ENCODE assay signal across 22 mouse cellular contexts in the genomic region with DNA sequence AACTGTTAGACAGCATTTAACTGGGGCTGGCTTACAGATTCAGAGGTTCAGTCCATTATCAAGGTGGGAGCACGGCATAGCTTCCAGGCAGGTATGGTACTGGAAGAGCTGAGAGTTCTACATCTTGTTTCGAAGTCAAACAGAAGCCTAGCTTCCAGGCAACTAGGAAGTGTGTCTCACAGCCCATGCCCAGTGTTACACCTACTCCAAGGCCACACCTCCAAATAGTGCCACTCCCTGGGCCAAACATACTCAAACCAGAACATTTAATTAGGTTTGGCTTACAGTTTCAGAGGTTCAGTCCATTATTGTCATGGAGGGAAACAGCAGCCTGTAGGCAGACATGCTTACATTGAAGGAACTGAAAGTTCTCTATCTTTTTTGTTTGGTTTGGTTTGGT. TPM values are rescaled to one million over a fixed set of nuclear protein-coding genes. Genes with fewer than 3 reads are reported as not detected.
DNase-seq lines count a peak whose midpoint lies in the region; ATAC-seq and TF ChIP-seq lines count a peak whose summit lies in the region.
"Had no signal": no experiment of that assay in that cellular context is flagged by ENCODE, and none has a peak within 500 bp of the region (broad histone marks: within the 10 kb centered on the region; RNA-seq: fewer than 3 reads in every experiment).

No protein-coding gene starts in this region.

- H3K9me3 ChIP-seq in lung, postnatal 0 days (ENCODE audit: low read length): no peaks in the 10 kb centered on the region
- H3K9me3 ChIP-seq: embryonic facial prominence, embryonic 10.5 days; forebrain, embryonic 13.5 days; heart, embryonic 10.5 days had no signal

- H3ac ChIP-seq in myocyte (ENCODE audit: control insufficient read depth, insufficient read length): no peak overlapping the region

- WGBS in liver, adult 2 months: 49% methylated on average over 2 of the region's 2 CpGs
- 62% methylated on average over 2 of the region's 2 CpGs for WGBS in lung, postnatal 0 days

- peaks cover 24% of the 10 kb centered on the region for H3K4me1 ChIP-seq in liver, adult 2 months (ENCODE audit: control insufficient read depth, insufficient read depth, low read length)
- H3K4me1 ChIP-seq in lung, postnatal 0 days (ENCODE audit: insufficient read depth, low read depth, low read length): peaks cover 14% of the 10 kb centered on the region

- no peak for TF ChIP-seq POLR2A in liver, adult 2 months (IDR thresholded peaks at IDR 0.05; ENCODE audit: extremely low read depth, insufficient read depth, low read length)
- TF ChIP-seq POLR2A in myocyte (IDR thresholded peaks at IDR 0.05; ENCODE audit: insufficient read length, low read depth): no peak

- H3K27me3 ChIP-seq in liver, adult 2 months (ENCODE audit: control insufficient read depth, insufficient read depth, low read length): no peaks in the 10 kb centered on the region
- H3K27me3 ChIP-seq in lung, postnatal 0 days (replicated peaks; ENCODE audit: insufficient read depth, low read length): no peaks in the 10 kb centered on the region
- H3K27me3 ChIP-seq in myocyte (ENCODE audit: control insufficient read depth, insufficient read depth, insufficient read length): no peaks in the 10 kb centered on the region

- no peak for ATAC-seq in lung, postnatal 0 days
- ATAC-seq: forebrain, embryonic 13.5 days had no signal

- H3K79me2 ChIP-seq in liver, adult 2 months (ENCODE audit: control insufficient read depth, insufficient read depth, low read length): no peaks in the 10 kb centered on the region
- peaks cover 21% of the 10 kb centered on the region for H3K79me2 ChIP-seq in myocyte (ENCODE audit: control insufficient read depth, insufficient read depth)

- peaks cover 27% of the 10 kb centered on the region for H3K36me3 ChIP-seq in liver, adult 2 months (ENCODE audit: control insufficient read depth, insufficient read depth, low read length)
- peaks cover 22% of the 10 kb centered on the region for H3K36me3 ChIP-seq in lung, postnatal 0 days (ENCODE audit: insufficient read depth, low read length)
- H3K36me3 ChIP-seq in myocyte (ENCODE audit: control insufficient read depth, insufficient read depth): peaks cover 53% of the 10 kb centered on the region

- TF ChIP-seq CTCF in liver, adult 2 months (IDR thresholded peaks at IDR 0.05; ENCODE audit: low read depth, low read length): no peak
- no peak for TF ChIP-seq CTCF in lung, postnatal 0 days (IDR thresholded peaks at IDR 0.05)

- no peak overlapping the region for H3K9ac ChIP-seq in liver, adult 2 months (ENCODE audit: low read depth, low read length)
- H3K9ac ChIP-seq in lung, postnatal 0 days (replicated peaks; ENCODE audit: low read depth): no peak overlapping the region
- H3K9ac ChIP-seq: forebrain, embryonic 13.5 days; hindbrain, embryonic 14.5 days had no signal

- no peak for DNase-seq in liver, adult 2 months (ENCODE audit: extremely low read depth, low read depth, low spot score)
- no peak for DNase-seq in liver
- peak; percentile 36 for DNase-seq in lung, postnatal 0 days (ENCODE audit: low spot score)
- no peak for DNase-seq in lung, postnatal 14 days
- DNase-seq in A20 (ENCODE audit: low read depth, low spot score): peak; percentile 9
- DNase-seq: adrenal gland, postnatal 36 days; cerebellum, adult 2 months; cerebellum, postnatal 10 days; gastrocnemius, postnatal 36 days; heart, adult 18-20 months; heart, postnatal 10 days; heart, postnatal 4 days had no signal

- no peak for TF ChIP-seq EP300 in lung, postnatal 0 days (IDR thresholded peaks at IDR 0.05)

- H3K4me2 ChIP-seq in lung, postnatal 0 days (replicated peaks; ENCODE audit: low read depth, low read length): no peak overlapping the region
- H3K4me2 ChIP-seq in myocyte (ENCODE audit: low read depth): no peak overlapping the region
- H3K4me2 ChIP-seq: forebrain, embryonic 13.5 days; hindbrain, embryonic 14.5 days had no signal

- H3K4me3 ChIP-seq in liver, adult 2 months (ENCODE audit: insufficient read depth, low read depth, low read length): no peak overlapping the region
- H3K4me3 ChIP-seq in lung, postnatal 0 days (ENCODE audit: low read depth, low read length): no peak overlapping the region
- H3K4me3 ChIP-seq in myocyte: no peak overlapping the region
- H3K4me3 ChIP-seq: embryonic facial prominence, embryonic 10.5 days; forebrain, embryonic 13.5 days; heart, embryonic 10.5 days had no signal

- peak overlapping the region; percentile 34 for H3K27ac ChIP-seq in liver, adult 2 months (replicated peaks; ENCODE audit: insufficient read depth, low read depth, low read length)
- peak overlapping the region; percentile 38; the same call in 1 of the 2 replicates for H3K27ac ChIP-seq in lung, postnatal 0 days (ENCODE audit: low read length)
- H3K27ac ChIP-seq: embryonic facial prominence, embryonic 10.5 days; forebrain, embryonic 13.5 days; heart, embryonic 10.5 days; hindbrain, embryonic 14.5 days had no signal

TF ChIP-seq in myocyte, 11 proteins besides CTCF, POLR2A, EP300 and RAD21:
- TF ChIP-seq TCF12 (IDR thresholded peaks at IDR 0.05; ENCODE audit: insufficient read depth, poor library complexity, severe bottlenecking): no peak
- TF ChIP-seq E2F4 (IDR thresholded peaks at IDR 0.05; ENCODE audit: insufficient read depth): no peak
- no peak for TF ChIP-seq TCF3 (IDR thresholded peaks at IDR 0.05; ENCODE audit: insufficient read length, low read depth)
- TF ChIP-seq POLR2AphosphoS2 (IDR thresholded peaks at IDR 0.05; ENCODE audit: insufficient read length, low read depth): peak; percentile 54
- TF ChIP-seq MAX (IDR thresholded peaks at IDR 0.05; ENCODE audit: low read depth): no peak
- TF ChIP-seq USF1 (IDR thresholded peaks at IDR 0.05; ENCODE audit: low read depth): no peak
- TF ChIP-seq MYOG (IDR thresholded peaks at IDR 0.05; ENCODE audit: control insufficient read depth in 1 of 3, insufficient read depth in 1 of 3, insufficient read length in 2 of 3, low read depth in 2 of 3): no peak

RNA-seq across cellular contexts. Expression of a gene that starts 3.5 kb away (rescaled TPM):
- 2.9 and 4.4 TPM in 2 replicates for total RNA-seq in liver, adult 2 months (2014; rRNA removed)
- polyA plus RNA-seq in liver, adult 2 months (2012; rRNA removed): 4.0 and 4.7 TPM in 2 replicates
- 10.9 and 11.6 TPM in 2 replicates for polyA plus RNA-seq in lung, postnatal 0 days (2015; fragmentation: Nextera tagmentation; extraction: Ambion mirVana)
- polyA plus RNA-seq in myocyte (2012; fragmentation: generic; extraction: Trizol): 19.5 TPM

RNA-seq across cellular contexts. Expression of a gene that starts 10.5 kb away (rescaled TPM):
- 79.7 and 82.6 TPM in 2 replicates for total RNA-seq in liver, adult 2 months (2014; rRNA removed)
- polyA plus RNA-seq in liver, adult 2 months (2012; rRNA removed): 31.6 and 33.4 TPM in 2 replicates
- polyA plus RNA-seq in lung, postnatal 0 days (2015; fragmentation: Nextera tagmentation; extraction: Ambion mirVana): 364 and 369 TPM in 2 replicates
- polyA plus RNA-seq in myocyte (2012; fragmentation: generic; extraction: Trizol): 447 TPM

RNA-seq across cellular contexts. Expression of a gene that starts 50.0 kb away (rescaled TPM):
- not detected in 2 replicates for total RNA-seq in liver, adult 2 months (2014; rRNA removed)
- not detected in 2 replicates for polyA plus RNA-seq in liver, adult 2 months (2012; rRNA removed)
- polyA plus RNA-seq in lung, postnatal 0 days (2015; fragmentation: Nextera tagmentation; extraction: Ambion mirVana): not detected in 2 replicates
- polyA plus RNA-seq in myocyte (2012; fragmentation: generic; extraction: Trizol): not detected
- total RNA-seq: adrenal gland, adult 8-10 months; adrenal gland, postnatal 36 days; ES-E14; gastrocnemius, adult 8-10 months; gastrocnemius, postnatal 36 days; heart, adult 18-20 months; heart, postnatal 10 days; heart, postnatal 4 days had no signal
- polyA plus RNA-seq: cerebellum, adult 2 months; embryonic facial prominence, embryonic 10.5 days; embryonic facial prominence, embryonic 14.5 days; forebrain, embryonic 13.5 days; heart, embryonic 10.5 days; heart, embryonic 14.5 days; hindbrain, embryonic 14.5 days had no signal

RNA-seq across cellular contexts. Expression of a gene that starts 59.3 kb away (rescaled TPM):
- total RNA-seq in liver, adult 2 months (2014; rRNA removed): 0.20 and 0.37 TPM in 2 replicates
- polyA plus RNA-seq in liver, adult 2 months (2012; rRNA removed): 0.87 and 0.89 TPM in 2 replicates
- polyA plus RNA-seq in lung, postnatal 0 days (2015; fragmentation: Nextera tagmentation; extraction: Ambion mirVana): 1.7 and 1.9 TPM in 2 replicates
- polyA plus RNA-seq in myocyte (2012; fragmentation: generic; extraction: Trizol): 18.8 TPM

Comparison
In these comparisons a context has a peak if more than half of its experiments do, and no peak if none do; other contexts are left out.
1. DNase-seq: peak in lung, postnatal 0 days (single experiment) and A20 (single experiment); none in liver, adult 2 months (single experiment), liver (single experiment) and lung, postnatal 14 days (single experiment).
2. RNA of a gene that starts 10.5 kb away (polyA plus RNA-seq): 447 TPM in myocyte (single experiment) and 364 to 369 TPM in lung, postnatal 0 days; 31.6 to 33.4 TPM in liver, adult 2 months; every median in the first group is over 10 times any median in the second.